Mouse (Mus musculus): ENCODE data around the gene Sema4b. TPM values are rescaled to one million over a fixed set of nuclear protein-coding genes. Genes with fewer than 3 reads are reported as not detected.
A peak's percentile ranks its signal among the peaks of the same experiment; 100 is the strongest.

Sema4b gene
- total and polyA plus RNA-seq, 2 experiments from 2014 or later = 28.1 to 47.5 TPM

DNA sequence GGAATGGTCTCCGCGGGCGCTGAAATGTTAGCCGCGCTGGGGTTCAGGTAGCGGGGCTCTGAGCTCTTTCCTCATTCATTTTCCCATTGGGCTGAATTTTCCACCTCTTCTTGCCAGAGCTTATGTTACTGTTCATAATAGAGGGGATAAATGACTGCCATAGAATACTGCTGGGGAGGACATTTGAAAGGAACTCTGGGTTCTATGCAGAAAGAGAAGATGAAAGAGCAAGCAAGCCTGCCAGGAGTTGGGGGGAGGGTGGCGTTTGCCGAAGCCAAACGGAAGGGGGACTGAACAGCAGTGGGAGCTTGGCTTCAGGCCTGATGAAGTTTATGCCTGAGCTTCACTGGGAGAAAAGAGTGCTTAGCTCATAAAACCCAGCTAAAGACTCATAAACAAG, 37.3 kb upstream of the Sema4b start:
- peak overlapping the region; percentile 30 for H3K4me2 ChIP-seq (ENCODE audit: low read depth, low read length)
- DNase-seq (ENCODE audit: low spot score) = peak; percentile 84
- H3K9me3 ChIP-seq (ENCODE audit: low read length) = no peaks in the 10 kb centered on the region
- H3K27me3 ChIP-seq (ENCODE audit: insufficient read depth, low read length) = no peaks in the 10 kb centered on the region
- 29% methylated on average over 9 of the region's 9 CpGs for WGBS
- H3K27ac ChIP-seq = peak overlapping the region; percentile 77
- H3K36me3 ChIP-seq (ENCODE audit: insufficient read depth, low read length) = no peaks in the 10 kb centered on the region
- peak; percentile 25; the same call in 1 of the 2 replicates for TF ChIP-seq CTCF (IDR thresholded peaks at IDR 0.05; ENCODE audit: low read depth)
- H3K4me3 ChIP-seq (ENCODE audit: low read length) = no peak overlapping the region
- H3K9ac ChIP-seq (replicated peaks; ENCODE audit: low read length) = no peak overlapping the region
- peak; percentile 89 for ATAC-seq
- H3K4me1 ChIP-seq (ENCODE audit: insufficient read depth, low read length) = no peaks in the 10 kb centered on the region

DNA sequence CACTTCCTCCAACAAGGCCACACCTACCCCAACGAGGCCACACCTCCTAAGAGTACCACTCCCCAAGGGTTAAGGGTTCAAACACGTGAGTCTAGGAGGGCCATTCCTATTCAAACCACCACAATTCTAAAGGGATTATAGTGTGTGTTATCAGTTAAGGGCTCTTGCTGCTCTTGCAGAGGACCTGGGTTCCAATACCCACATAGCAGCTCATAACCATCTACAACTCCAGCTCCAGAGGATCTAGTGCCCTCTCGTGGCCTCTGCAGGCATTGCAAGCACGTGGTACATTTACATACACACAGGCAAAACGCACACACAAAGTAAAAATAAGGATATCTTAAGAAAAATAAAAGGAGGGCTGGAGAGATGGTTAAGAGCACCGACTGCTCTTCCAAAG, 34.5 kb upstream of the Sema4b start:
- no peaks in the 10 kb centered on the region for H3K36me3 ChIP-seq (ENCODE audit: insufficient read depth, low read length)
- DNase-seq (ENCODE audit: low spot score) = peak; percentile 33
- no peaks in the 10 kb centered on the region for H3K27me3 ChIP-seq (ENCODE audit: insufficient read depth, low read length)
- no peak overlapping the region for H3K4me2 ChIP-seq (ENCODE audit: low read depth, low read length)
- H3K27ac ChIP-seq = no peak overlapping the region
- H3K4me1 ChIP-seq (ENCODE audit: insufficient read depth, low read length) = no peaks in the 10 kb centered on the region
- TF ChIP-seq CTCF (IDR thresholded peaks at IDR 0.05; ENCODE audit: low read depth) = peak; percentile 62
- no peaks in the 10 kb centered on the region for H3K9me3 ChIP-seq (ENCODE audit: low read length)
- no peak overlapping the region for H3K9ac ChIP-seq (replicated peaks; ENCODE audit: low read length)
- 69% methylated on average over 6 of the region's 6 CpGs for WGBS
- H3K4me3 ChIP-seq (ENCODE audit: low read length) = no peak overlapping the region
- no peak for ATAC-seq

DNA sequence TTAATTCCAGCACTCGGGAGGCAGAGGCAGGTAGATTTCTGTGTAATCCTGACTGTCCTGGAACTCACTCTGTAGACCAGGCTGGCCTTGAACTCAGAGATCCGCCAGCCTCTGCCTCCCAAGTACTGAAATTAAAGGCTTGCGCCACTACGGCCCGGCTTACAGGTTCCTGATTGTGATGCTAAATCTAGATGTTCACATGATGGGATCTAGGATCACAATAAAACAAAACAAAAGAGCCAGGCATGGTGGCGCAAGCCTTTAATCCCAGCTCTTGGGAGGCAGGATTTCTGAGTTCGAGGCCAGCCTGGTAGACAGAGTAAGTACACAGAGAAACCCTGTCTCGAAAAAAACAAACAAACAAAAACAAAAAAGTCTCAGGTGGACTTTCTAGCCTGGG, 33.9 kb upstream of the Sema4b start:
- H3K27ac ChIP-seq = no peak overlapping the region

DNA sequence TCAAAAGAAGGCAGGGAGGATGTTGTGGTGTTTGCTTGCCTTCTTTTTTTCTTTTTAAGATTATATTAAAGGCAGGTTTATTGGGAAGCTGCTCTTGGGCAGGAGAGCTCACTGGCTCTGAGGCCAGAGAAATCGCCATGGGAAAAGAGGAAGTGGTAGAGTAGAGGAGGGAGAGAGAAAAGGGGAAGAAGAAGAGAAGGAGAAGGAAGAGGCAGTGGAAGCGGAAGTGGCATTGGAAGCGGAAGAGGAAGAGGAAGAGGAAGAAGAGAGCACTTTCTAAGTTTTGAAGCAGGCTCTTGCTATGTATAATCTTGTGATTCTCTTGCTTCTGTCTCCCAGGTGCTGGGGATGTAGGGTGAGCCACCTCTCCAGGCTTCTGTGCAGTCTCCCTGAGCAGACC, 32.0 kb upstream of the Sema4b start:
- H3K27ac ChIP-seq = no peak overlapping the region
- no peaks in the 10 kb centered on the region for H3K27me3 ChIP-seq (ENCODE audit: insufficient read depth, low read length)
- no peak for TF ChIP-seq CTCF (IDR thresholded peaks at IDR 0.05; ENCODE audit: low read depth)
- ATAC-seq (no peak), DNase-seq (ENCODE audit: low spot score) (no peak)
- no peaks in the 10 kb centered on the region for H3K36me3 ChIP-seq (ENCODE audit: insufficient read depth, low read length)
- H3K9ac ChIP-seq (replicated peaks; ENCODE audit: low read length) = no peak overlapping the region
- H3K4me3 ChIP-seq (ENCODE audit: low read length) = no peak overlapping the region
- no peaks in the 10 kb centered on the region for H3K9me3 ChIP-seq (ENCODE audit: low read length)
- H3K4me1 ChIP-seq (ENCODE audit: insufficient read depth, low read length) = no peaks in the 10 kb centered on the region
- 90% methylated on average over 3 of the region's 3 CpGs for WGBS
- no peak overlapping the region for H3K4me2 ChIP-seq (ENCODE audit: low read depth, low read length)

More for the DNA sequence above, 33.9 kb upstream of the Sema4b start:
- Histone ChIP-seq H3K4me1 (ENCODE audit: insufficient read depth, low read length) (no peaks in the 10 kb centered on the region), H3K36me3 (ENCODE audit: insufficient read depth, low read length) (no peaks in the 10 kb centered on the region), H3K4me3 (ENCODE audit: low read length) (no peak overlapping the region), H3K4me2 (ENCODE audit: low read depth, low read length) (no peak overlapping the region), H3K9me3 (ENCODE audit: low read length) (no peaks in the 10 kb centered on the region), H3K27me3 (ENCODE audit: insufficient read depth, low read length) (no peaks in the 10 kb centered on the region), H3K9ac (replicated peaks; ENCODE audit: low read length) (no peak overlapping the region)
- DNase-seq (ENCODE audit: low spot score) (no peak), ATAC-seq (no peak)
- no peak for TF ChIP-seq CTCF (IDR thresholded peaks at IDR 0.05; ENCODE audit: low read depth)
- 95% methylated on average over 8 of the region's 8 CpGs for WGBS

DNA sequence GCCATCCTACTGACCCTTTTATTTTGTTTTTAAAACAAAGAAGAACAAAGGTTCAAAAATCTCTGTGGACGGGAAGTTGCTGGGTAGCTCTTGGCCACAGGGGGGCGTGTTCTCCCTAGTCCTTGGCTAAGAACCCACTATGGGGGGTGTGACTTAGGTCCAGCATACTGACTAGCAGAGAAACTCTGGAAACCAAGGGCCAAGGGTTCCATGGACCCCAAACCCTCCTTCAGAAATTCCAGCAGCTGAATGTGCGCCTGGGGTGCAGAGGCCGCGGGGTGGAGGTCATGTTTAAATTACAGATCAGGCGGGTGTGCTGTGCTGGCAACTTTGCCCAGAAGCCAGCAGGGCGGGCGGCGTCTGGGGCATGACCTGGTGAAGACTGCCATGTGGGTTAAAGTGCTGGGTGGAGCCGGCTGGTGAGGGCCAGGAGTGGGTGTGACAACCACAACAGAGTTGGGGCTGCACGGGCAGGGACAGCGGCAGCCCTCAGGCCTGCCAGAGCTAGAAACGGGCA, 29.9 kb upstream of the Sema4b start:
- no peaks in the 10 kb centered on the region for H3K9me3 ChIP-seq (ENCODE audit: low read length)
- H3K4me2 ChIP-seq (ENCODE audit: low read depth, low read length) = no peak overlapping the region
- no peak overlapping the region for H3K4me3 ChIP-seq (ENCODE audit: low read length)
- H3K36me3 ChIP-seq (ENCODE audit: insufficient read depth, low read length) = no peaks in the 10 kb centered on the region
- TF ChIP-seq CTCF (IDR thresholded peaks at IDR 0.05; ENCODE audit: low read depth) = peak; percentile 69
- H3K27ac ChIP-seq = no peak overlapping the region
- H3K4me1 ChIP-seq (ENCODE audit: insufficient read depth, low read length) = 0 out of 2 replicates have a peak, but pooled peaks cover 7% of the 10 kb centered on the region
- WGBS = 42% methylated on average over 13 of the region's 13 CpGs
- no peaks in the 10 kb centered on the region for H3K27me3 ChIP-seq (ENCODE audit: insufficient read depth, low read length)
- ATAC-seq (peak; percentile 41; the same call in 1 of the 2 replicates), DNase-seq (ENCODE audit: low spot score) (peak; percentile 76)
- no peak overlapping the region for H3K9ac ChIP-seq (replicated peaks; ENCODE audit: low read length)

DNA sequence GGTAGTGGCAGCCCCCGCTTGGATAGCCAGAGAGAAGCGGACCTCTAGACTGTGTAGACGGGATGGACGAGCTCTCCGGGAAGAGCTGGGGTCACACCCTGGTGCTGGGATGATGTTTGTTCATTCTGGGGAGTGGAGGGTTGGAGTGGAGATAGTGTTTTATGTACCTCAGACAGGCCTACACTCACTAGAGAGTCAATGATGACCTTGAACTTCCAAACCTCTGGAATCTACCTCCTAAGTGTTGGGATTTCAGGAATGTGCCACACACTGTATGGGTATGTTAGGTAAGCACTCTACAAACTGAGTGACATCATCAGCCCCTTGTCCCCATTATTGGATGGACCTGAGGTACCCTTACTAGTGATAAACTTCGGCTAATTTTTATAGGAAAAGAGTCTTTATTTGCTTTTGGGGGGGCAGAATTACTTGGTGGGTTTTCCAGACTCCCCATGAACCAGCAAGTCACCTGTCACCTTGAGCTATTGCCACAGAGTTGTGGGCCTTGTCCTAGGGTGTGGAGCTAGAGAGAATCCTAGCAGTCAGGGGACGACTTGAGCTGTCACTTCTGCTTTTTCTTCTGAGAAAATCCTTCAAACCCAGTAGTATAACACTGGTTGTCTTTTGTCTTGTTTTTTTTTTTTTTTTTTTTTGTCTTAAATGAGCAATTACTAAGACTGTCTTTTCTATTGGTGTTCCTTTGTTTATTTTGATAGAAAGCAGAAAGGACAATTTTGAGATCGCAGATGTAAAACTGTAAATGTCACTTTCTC, 28.0 kb upstream of the Sema4b start:
- no peaks in the 10 kb centered on the region for H3K36me3 ChIP-seq (ENCODE audit: insufficient read depth, low read length)
- no peak for TF ChIP-seq CTCF (IDR thresholded peaks at IDR 0.05; ENCODE audit: low read depth)
- H3K27me3 ChIP-seq (ENCODE audit: insufficient read depth, low read length) = no peaks in the 10 kb centered on the region
- H3K4me3 ChIP-seq (ENCODE audit: low read length) = no peak overlapping the region
- no peaks in the 10 kb centered on the region for H3K9me3 ChIP-seq (ENCODE audit: low read length)
- WGBS = 91% methylated on average over 8 of the region's 8 CpGs
- H3K4me2 ChIP-seq (ENCODE audit: low read depth, low read length) = no peak overlapping the region
- ATAC-seq (no peak), DNase-seq (ENCODE audit: low spot score) (no peak)
- no peak overlapping the region for H3K27ac ChIP-seq
- H3K4me1 ChIP-seq (ENCODE audit: insufficient read depth, low read length) = 0 out of 2 replicates have a peak, but pooled peaks cover 7% of the 10 kb centered on the region
- no peak overlapping the region for H3K9ac ChIP-seq (replicated peaks; ENCODE audit: low read length)

Data from hindbrain, postnatal 0 days (tissue).